Mouse (Mus musculus) intestine, embryonic 15.5 days (tissue): Measurements from ENCODE around the gene Kcnd3. TPM values are rescaled to one million over a fixed set of nuclear protein-coding genes. Genes with fewer than 3 reads are reported as not detected.

Experiments
- ATAC-seq: fragments of 200-750 bp; cut with Nextera tagmentation; 2 replicates; pipeline ENCODE4 v1.8.0; 2017; ENCODE audit warnings: moderate TSS enrichment, moderate library complexity
- H3K27ac ChIP-seq: fragments of 300-500 bp; sonication (generic); 2 replicates; pipeline ENCODE4 v1.5.1; 2015; ENCODE audit warnings: mild to moderate bottlenecking, inconsistent platforms
- H3K27me3 ChIP-seq: fragments of 300-500 bp; sonication (generic); replicated peaks from 2 replicates; pipeline ENCODE4 v1.6.1; 2015; ENCODE audit warnings: inconsistent platforms
- H3K36me3 ChIP-seq: fragments of 300-500 bp; sonication (generic); 2 replicates; pipeline ENCODE4 v1.6.1; 2015; ENCODE audit warnings: inconsistent platforms
- H3K4me1 ChIP-seq: fragments of 300-500 bp; sonication (generic); replicated peaks from 2 replicates; pipeline ENCODE4 v1.6.1; 2015; ENCODE audit warnings: inconsistent platforms
- H3K4me2 ChIP-seq: fragments of 300-500 bp; sonication (generic); replicated peaks from 2 replicates; pipeline ENCODE4 v1.6.1; 2015; ENCODE audit warnings: mild to moderate bottlenecking, inconsistent platforms
- H3K4me3 ChIP-seq: fragments of 300-500 bp; sonication (generic); replicated peaks from 2 replicates; pipeline ENCODE4 v1.5.1; 2015; ENCODE audit warnings: inconsistent platforms
- H3K9ac ChIP-seq: fragments of 300-500 bp; sonication (generic); 2 replicates; pipeline ENCODE4 v1.6.1; 2015; ENCODE audit warnings: inconsistent platforms
- H3K9me3 ChIP-seq: fragments of 300-500 bp; sonication (generic); 2 replicates; pipeline ENCODE4 v1.6.1; 2016; ENCODE audit warnings: inconsistent platforms
- WGBS: fragments of 180-500 bp; shearing (Covaris S2); methylation state at CpG from one replicate; pipeline ENCODE4 v1.1.7; 2015; 5-methylcytosine and 5-hydroxymethylcytosine counted together
- polyA plus RNA-seq: library from polyadenylated mRNA; unstranded; fragments of >200 nt; fragmentation: Nextera tagmentation; extraction: Ambion mirVana; gene quantifications from 2 replicates; pipeline ENCODE4 v1.2.1, GENCODE M21; 2015

Gene Kcnd3
- polyA plus RNA-seq, 1 experiment from 2014 or later = 4.3 TPM

DNA sequence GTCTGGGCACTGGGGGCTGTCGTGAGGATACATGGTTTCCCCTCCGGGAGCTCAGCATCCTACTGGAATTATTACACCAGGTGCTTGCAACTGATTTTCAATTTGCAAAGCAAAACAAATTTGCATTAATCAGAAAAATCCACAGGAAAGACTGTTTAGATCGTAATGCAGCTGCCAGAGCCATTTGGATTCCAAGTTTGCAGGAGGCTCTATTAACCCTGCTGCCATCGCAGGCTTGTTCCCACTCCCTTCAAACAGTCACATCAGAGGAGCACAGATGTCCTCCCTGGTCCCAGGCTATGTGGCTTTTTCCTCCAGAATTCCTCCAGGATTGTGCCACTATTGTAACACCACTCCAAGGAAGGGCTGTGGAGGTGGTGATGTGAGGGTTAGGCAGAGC, 54.5 kb downstream of the Kcnd3 start:
- Histone ChIP-seq H3K27ac (no peak overlapping the region), H3K36me3 (no peaks in the 10 kb centered on the region), H3K4me2 (no peak overlapping the region), H3K27me3 (no peaks in the 10 kb centered on the region), H3K9me3 (no peaks in the 10 kb centered on the region), H3K9ac (no peak overlapping the region), H3K4me3 (no peak overlapping the region), H3K4me1 (no peaks in the 10 kb centered on the region)
- no peak for ATAC-seq
- 87% methylated on average over 4 of the region's 4 CpGs for WGBS

DNA sequence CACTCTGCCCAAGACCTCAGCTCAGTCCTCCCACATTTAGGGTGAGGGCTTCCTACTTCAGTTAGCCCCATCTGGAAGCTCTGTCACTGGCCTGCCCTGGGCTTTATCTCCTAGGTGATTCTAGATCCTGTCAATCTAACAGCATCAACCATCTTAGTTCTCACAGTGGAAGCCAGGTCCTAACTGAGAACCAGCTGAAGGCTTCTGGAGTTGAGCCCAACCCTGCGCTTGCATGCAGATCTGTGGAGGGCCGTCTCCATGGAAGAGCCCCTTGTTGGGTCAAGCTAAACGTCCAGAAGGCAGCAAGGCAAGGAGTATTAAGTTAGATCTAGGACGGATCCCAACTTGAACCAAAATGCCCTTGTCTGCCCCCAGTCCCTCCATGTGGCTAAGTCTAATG, 57.2 kb downstream of the Kcnd3 start:
- H3K36me3 ChIP-seq = no peaks in the 10 kb centered on the region
- 75% methylated on average over 4 of the region's 4 CpGs for WGBS
- no peaks in the 10 kb centered on the region for H3K4me1 ChIP-seq
- H3K27me3 ChIP-seq = no peaks in the 10 kb centered on the region
- no peaks in the 10 kb centered on the region for H3K9me3 ChIP-seq
- H3K9ac ChIP-seq = no peak overlapping the region
- H3K27ac ChIP-seq = no peak overlapping the region
- H3K4me2 ChIP-seq = no peak overlapping the region
- no peak for ATAC-seq
- no peak overlapping the region for H3K4me3 ChIP-seq

DNA sequence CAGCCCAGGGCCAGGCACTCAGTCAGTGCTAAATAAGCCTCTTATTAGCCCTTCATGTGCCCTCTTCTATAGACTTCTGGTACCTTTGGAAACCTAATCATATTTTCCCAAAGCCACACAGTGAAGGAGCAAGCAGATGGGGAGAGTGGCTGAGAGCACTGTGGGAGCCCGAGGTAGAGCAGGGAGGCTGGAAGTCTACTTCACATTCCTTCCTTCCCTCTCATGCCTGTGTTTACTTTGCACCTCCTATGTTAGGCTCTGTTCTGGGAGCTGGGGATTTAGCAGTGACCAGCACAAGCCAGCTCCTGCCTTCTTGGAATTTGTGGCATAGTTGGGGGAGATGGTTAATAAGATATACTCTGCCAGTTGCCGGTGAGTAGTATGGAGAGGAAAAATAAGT, 59.7 kb downstream of the Kcnd3 start:
- no peak for ATAC-seq
- whole genome bisulfite sequencing = 21% methylated on average over 2 of the region's 2 CpGs

DNA sequence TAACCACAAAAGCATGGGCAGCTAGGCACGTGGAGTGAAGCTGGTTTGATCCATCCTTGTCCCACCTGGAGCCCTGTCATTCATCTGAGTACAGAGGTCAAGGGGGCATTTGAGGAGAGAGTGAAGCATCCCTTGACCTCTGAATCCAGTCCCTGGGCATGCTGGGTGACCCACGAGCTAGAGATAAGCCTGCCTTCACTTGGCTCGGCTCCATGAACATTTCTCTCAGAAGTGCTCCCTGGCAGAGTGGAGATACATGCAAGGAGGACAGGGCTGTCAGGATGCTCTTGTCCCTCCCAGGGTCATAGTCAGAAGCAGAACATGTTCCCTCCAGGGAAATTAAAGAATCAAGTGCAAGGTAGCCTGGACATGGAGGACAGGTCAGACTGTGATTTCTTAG, 62.1 kb downstream of the Kcnd3 start:
- whole genome bisulfite sequencing = 61% methylated on average over 3 of the region's 3 CpGs
- no peak overlapping the region for H3K4me2 ChIP-seq

More for the DNA sequence above, 59.7 kb downstream of the Kcnd3 start:
- Histone ChIP-seq H3K36me3 (no peaks in the 10 kb centered on the region), H3K4me2 (no peak overlapping the region), H3K4me1 (no peaks in the 10 kb centered on the region), H3K9ac (no peak overlapping the region), H3K27me3 (no peaks in the 10 kb centered on the region), H3K27ac (no peak overlapping the region), H3K9me3 (no peaks in the 10 kb centered on the region), H3K4me3 (no peak overlapping the region)

DNA sequence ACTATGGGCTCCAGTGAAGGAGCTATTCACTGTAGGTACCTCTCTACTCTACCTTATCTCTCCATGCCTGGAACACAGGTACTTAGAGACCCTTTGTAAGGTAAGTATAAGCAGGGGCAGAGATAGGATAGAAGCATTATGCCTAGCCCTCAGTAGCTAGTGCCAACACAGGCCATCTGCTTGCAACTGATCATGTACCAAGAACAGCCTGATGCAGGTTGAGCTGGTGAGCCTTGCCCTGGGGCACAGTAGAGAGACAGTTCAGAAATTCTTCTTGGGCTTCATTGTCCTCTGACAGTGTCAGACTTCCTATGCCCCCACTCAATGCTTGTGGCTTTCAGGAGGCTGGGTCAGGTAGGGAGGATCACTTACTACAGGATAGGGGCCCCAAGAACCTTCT, 62.9 kb downstream of the Kcnd3 start:
- Histone ChIP-seq H3K27me3 (no peaks in the 10 kb centered on the region), H3K4me2 (no peak overlapping the region), H3K4me1 (no peaks in the 10 kb centered on the region), H3K36me3 (no peaks in the 10 kb centered on the region), H3K27ac (no peak overlapping the region), H3K9ac (no peak overlapping the region), H3K9me3 (no peaks in the 10 kb centered on the region), H3K4me3 (no peak overlapping the region)
- no peak for ATAC-seq

More for the DNA sequence above, 62.1 kb downstream of the Kcnd3 start:
- Histone ChIP-seq H3K4me3 (no peak overlapping the region), H3K4me1 (no peaks in the 10 kb centered on the region), H3K9ac (no peak overlapping the region), H3K36me3 (no peaks in the 10 kb centered on the region), H3K27ac (no peak overlapping the region), H3K9me3 (no peaks in the 10 kb centered on the region), H3K27me3 (no peaks in the 10 kb centered on the region)
- no peak for ATAC-seq

DNA sequence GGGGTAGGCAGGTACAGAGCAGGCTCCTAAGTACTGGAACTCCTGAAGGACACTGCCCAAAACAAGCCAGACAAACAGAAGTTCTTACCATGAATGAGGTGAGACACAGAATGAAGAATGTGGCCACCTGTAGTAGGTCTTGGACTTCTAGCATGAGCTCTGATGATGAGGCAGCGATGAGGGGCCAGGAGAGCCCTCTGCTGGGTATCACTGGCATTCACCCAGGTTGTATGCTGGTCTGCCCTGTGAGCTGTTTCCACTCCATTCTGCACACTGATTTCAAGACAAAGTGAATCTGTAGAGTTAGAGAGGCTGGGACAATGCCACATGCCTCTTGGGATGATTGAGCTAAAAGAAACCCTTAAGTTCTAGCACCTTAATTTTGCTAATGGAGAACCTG, 63.5 kb downstream of the Kcnd3 start:
- H3K4me2 ChIP-seq = no peak overlapping the region
- no peaks in the 10 kb centered on the region for H3K27me3 ChIP-seq
- no peaks in the 10 kb centered on the region for H3K36me3 ChIP-seq
- no peak overlapping the region for H3K27ac ChIP-seq
- H3K9me3 ChIP-seq = no peaks in the 10 kb centered on the region
- no peaks in the 10 kb centered on the region for H3K4me1 ChIP-seq
- no peak overlapping the region for H3K9ac ChIP-seq
- WGBS = 76% methylated on average over 1 of the region's 1 CpGs
- no peak for ATAC-seq
- no peak overlapping the region for H3K4me3 ChIP-seq

- 61% methylated on average over 6 of the region's 6 CpGs for WGBS
- no peak for ATAC-seq
- no peaks in the 10 kb centered on the region for H3K4me1 ChIP-seq
- no peaks in the 10 kb centered on the region for H3K36me3 ChIP-seq
- no peak overlapping the region for H3K9ac ChIP-seq
- H3K4me2 ChIP-seq = no peak overlapping the region
- H3K9me3 ChIP-seq = no peaks in the 10 kb centered on the region
- H3K4me3 ChIP-seq = no peak overlapping the region
- no peaks in the 10 kb centered on the region for H3K27me3 ChIP-seq
- H3K27ac ChIP-seq = no peak overlapping the region
These were observed 68.3 kb downstream of the Kcnd3 start for GRCm38 (mm10) chr3:105520446-105520845.

- Histone ChIP-seq H3K27me3 (no peaks in the 10 kb centered on the region), H3K4me1 (no peaks in the 10 kb centered on the region), H3K4me3 (no peak overlapping the region), H3K27ac (no peak overlapping the region), H3K4me2 (no peak overlapping the region), H3K36me3 (no peaks in the 10 kb centered on the region), H3K9ac (no peak overlapping the region), H3K9me3 (no peaks in the 10 kb centered on the region)
- WGBS = 52% methylated on average over 12 of the region's 12 CpGs
- ATAC-seq = peak; percentile 43; the same call in 1 of the 2 replicates
These were observed 69.1 kb downstream of the Kcnd3 start for GRCm38 (mm10) chr3:105521178-105521631.

- WGBS = 83% methylated on average over 4 of the region's 4 CpGs
- Histone ChIP-seq H3K4me3 (no peak overlapping the region), H3K27ac (no peak overlapping the region), H3K9ac (no peak overlapping the region), H3K36me3 (no peaks in the 10 kb centered on the region), H3K4me2 (no peak overlapping the region), H3K9me3 (no peaks in the 10 kb centered on the region), H3K4me1 (no peaks in the 10 kb centered on the region), H3K27me3 (no peaks in the 10 kb centered on the region)
- no peak for ATAC-seq
These were observed 69.5 kb downstream of the Kcnd3 start for GRCm38 (mm10) chr3:105521639-105522038.

DNA sequence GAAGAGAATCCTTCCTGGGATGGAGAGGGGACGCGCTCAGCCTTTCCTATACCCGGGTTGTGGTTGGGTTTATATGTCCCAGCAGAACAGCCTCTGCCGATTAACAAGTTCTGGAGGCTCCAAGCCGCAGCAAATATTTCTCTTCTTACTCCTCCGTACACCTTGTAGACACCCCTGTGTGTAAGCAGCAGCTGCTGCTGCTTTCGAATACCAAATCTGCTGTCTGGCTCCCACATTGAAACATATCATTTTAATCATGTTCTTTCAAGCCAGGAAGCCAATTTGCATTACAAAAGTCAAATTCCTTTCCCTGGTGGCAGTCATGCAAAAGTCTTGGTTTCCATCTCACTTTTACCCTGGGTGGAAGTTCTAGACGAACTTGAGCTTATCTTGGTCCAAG, 76.7 kb downstream of the Kcnd3 start:
- Histone ChIP-seq H3K9me3 (no peaks in the 10 kb centered on the region), H3K4me3 (no peak overlapping the region), H3K9ac (no peak overlapping the region), H3K27me3 (no peaks in the 10 kb centered on the region), H3K4me1 (no peaks in the 10 kb centered on the region), H3K36me3 (no peaks in the 10 kb centered on the region), H3K27ac (no peak overlapping the region), H3K4me2 (no peak overlapping the region)
- WGBS = 81% methylated on average over 8 of the region's 8 CpGs
- no peak for ATAC-seq

GRCm38 (mm10) chr3:105529700-105530099, 77.6 kb downstream of the Kcnd3 start:
- Histone ChIP-seq H3K4me2 (no peak overlapping the region), H3K27me3 (no peaks in the 10 kb centered on the region), H3K27ac (no peak overlapping the region), H3K36me3 (no peaks in the 10 kb centered on the region), H3K9me3 (no peaks in the 10 kb centered on the region), H3K4me1 (no peaks in the 10 kb centered on the region), H3K4me3 (no peak overlapping the region), H3K9ac (no peak overlapping the region)
- WGBS = 23% methylated on average over 5 of the region's 5 CpGs
- no peak for ATAC-seq

- WGBS = 36% methylated on average over 11 of the region's 11 CpGs
- Histone ChIP-seq H3K4me2 (no peak overlapping the region), H3K27ac (no peak overlapping the region), H3K4me3 (no peak overlapping the region), H3K36me3 (no peaks in the 10 kb centered on the region), H3K9me3 (no peaks in the 10 kb centered on the region), H3K4me1 (no peaks in the 10 kb centered on the region), H3K27me3 (no peaks in the 10 kb centered on the region), H3K9ac (no peak overlapping the region)
- no peak for ATAC-seq
These were observed 78.4 kb downstream of the Kcnd3 start for GRCm38 (mm10) chr3:105530363-105531130.

DNA sequence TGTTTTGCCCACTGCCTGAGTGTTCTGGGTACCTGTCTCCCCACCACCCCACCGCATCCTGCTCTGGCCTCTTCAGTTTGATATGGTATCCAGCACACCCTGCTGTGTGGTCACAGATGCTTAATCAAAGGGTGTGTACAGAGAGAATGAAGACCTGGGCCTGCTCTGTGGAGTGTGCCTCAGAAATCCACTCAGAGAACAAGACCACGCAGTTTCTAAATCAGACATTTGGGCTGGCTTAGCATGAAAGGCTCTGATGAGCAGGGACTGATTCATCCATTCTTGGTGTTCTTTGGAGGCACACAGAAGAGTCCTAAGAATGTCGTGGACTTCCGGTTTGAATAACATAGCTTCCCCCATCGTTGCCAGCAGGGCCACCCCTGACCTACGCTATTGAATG, 86.3 kb downstream of the Kcnd3 start:
- Histone ChIP-seq H3K36me3 (no peaks in the 10 kb centered on the region), H3K4me2 (0 out of 2 replicates have a peak overlapping the region, but pooled peaks have one; percentile 9), H3K27me3 (no peaks in the 10 kb centered on the region), H3K4me3 (no peak overlapping the region), H3K9me3 (no peaks in the 10 kb centered on the region), H3K4me1 (peaks cover 13% of the 10 kb centered on the region; the same call in 1 of the 2 replicates), H3K9ac (no peak overlapping the region), H3K27ac (no peak overlapping the region)
- WGBS = 64% methylated on average over 6 of the region's 6 CpGs
- no peak for ATAC-seq
